Comparison of ENCODE assay signal across 31 mouse cellular contexts in the genomic region with DNA sequence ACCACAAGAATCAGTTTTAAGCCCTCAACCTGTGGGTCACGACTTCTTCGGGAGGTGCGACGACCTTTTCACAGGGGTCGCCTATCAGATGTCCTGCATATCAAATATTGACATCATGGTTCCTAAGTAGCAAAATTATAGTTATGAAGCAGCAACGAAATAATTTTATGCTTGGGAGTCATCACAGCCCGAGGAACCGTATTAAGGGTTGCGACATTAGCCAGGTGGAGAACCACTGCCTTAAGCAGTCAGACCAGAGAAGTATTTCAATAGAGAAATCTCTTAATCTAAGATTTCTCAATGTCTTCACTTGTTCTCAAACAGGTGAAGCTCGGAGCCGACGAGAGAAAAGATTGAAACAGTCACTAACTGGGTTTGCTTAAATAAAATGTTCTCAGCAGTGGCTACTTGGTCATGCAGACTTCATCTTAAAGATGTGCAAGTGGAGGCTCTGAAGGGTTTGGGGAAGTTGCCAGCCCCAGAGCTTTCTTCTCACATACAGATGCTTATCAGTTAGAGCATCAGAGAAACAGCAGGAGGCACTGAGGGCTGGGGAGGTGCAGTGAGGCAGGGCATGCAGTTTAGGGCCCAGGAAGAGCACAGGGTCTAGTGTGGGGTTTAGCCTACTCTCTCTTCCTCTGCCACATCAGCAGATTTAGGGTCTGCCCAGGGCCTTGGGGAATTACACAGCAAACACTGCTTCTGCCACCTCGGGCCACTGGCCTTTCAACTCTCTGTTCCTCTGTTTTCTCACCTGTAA.
DNase-seq lines count a peak whose midpoint lies in the region; ATAC-seq lines count a peak whose summit lies in the region.
"Had no signal": no experiment of that assay in that cellular context is flagged by ENCODE, and none has a peak within 500 bp of the region (broad histone marks: within the 10 kb centered on the region; RNA-seq: fewer than 3 reads in every experiment).

No protein-coding gene starts in this region.

- no peak overlapping the region for H3K27ac ChIP-seq in neural tube, embryonic 15.5 days (replicated peaks)
- H3K27ac ChIP-seq: embryonic facial prominence, embryonic 10.5 days; embryonic facial prominence, embryonic 15.5 days; forebrain, embryonic 13.5 days; hindbrain, embryonic 12.5 days; hindbrain, postnatal 0 days; intestine, embryonic 15.5 days; kidney, postnatal 0 days; liver, embryonic 14.5 days; midbrain, embryonic 10.5 days; neural tube, embryonic 12.5 days; stomach, postnatal 0 days had no signal

- no peak for ATAC-seq in neural tube, embryonic 15.5 days (ENCODE audit: low FRiP score)
- ATAC-seq: forebrain, embryonic 13.5 days; hindbrain, postnatal 0 days; intestine, embryonic 15.5 days had no signal

- H3K9ac ChIP-seq in neural tube, embryonic 15.5 days (replicated peaks), result no peak overlapping the region
- H3K9ac ChIP-seq: embryonic facial prominence, embryonic 15.5 days; forebrain, embryonic 13.5 days; hindbrain, embryonic 12.5 days; intestine, embryonic 15.5 days; liver, embryonic 14.5 days; neural tube, embryonic 12.5 days had no signal

- H3K4me2 ChIP-seq in neural tube, embryonic 15.5 days, result no peak overlapping the region
- H3K4me2 ChIP-seq: embryonic facial prominence, embryonic 15.5 days; forebrain, embryonic 13.5 days; hindbrain, embryonic 12.5 days; intestine, embryonic 15.5 days; neural tube, embryonic 12.5 days had no signal

- H3K27me3 ChIP-seq in neural tube, embryonic 15.5 days (replicated peaks), result no peaks in the 10 kb centered on the region
- H3K27me3 ChIP-seq: embryonic facial prominence, embryonic 15.5 days; hindbrain, embryonic 12.5 days; intestine, embryonic 15.5 days; neural tube, embryonic 12.5 days had no signal

- H3K36me3 ChIP-seq in neural tube, embryonic 15.5 days, result no peaks in the 10 kb centered on the region
- H3K36me3 ChIP-seq: embryonic facial prominence, embryonic 10.5 days; embryonic facial prominence, embryonic 15.5 days; hindbrain, embryonic 12.5 days; intestine, embryonic 15.5 days; midbrain, embryonic 10.5 days; neural tube, embryonic 12.5 days had no signal

- no peaks in the 10 kb centered on the region for H3K9me3 ChIP-seq in neural tube, embryonic 15.5 days (replicated peaks)
- H3K9me3 ChIP-seq: embryonic facial prominence, embryonic 15.5 days; forebrain, embryonic 13.5 days; hindbrain, embryonic 12.5 days; intestine, embryonic 15.5 days; midbrain, embryonic 10.5 days; neural tube, embryonic 12.5 days had no signal

- 90% methylated on average over 13 of the region's 13 CpGs for WGBS in neural tube, embryonic 15.5 days

- DNase-seq in spleen, postnatal 36 days (ENCODE audit: low spot score in 2 of 2), result peak; percentile 28 to 45
- DNase-seq in spleen, adult 18-20 months, result no peak
- DNase-seq in gonadal fat pad, adult 2 months (ENCODE audit: low read depth), result peak; percentile 42
- peak; percentile 14 to 26 for DNase-seq in thymus, postnatal 10 days (ENCODE audit: low spot score in 2 of 2)
- no peak for DNase-seq in cerebellum, postnatal 4 days (ENCODE audit: low spot score in 2 of 2)
- no peak for DNase-seq in left cerebral cortex, adult 9 months (ENCODE audit: low spot score in 2 of 2)
- DNase-seq: adrenal gland, postnatal 25 days; cerebellum, adult 18-20 months; cerebellum, postnatal 14 days; gastrocnemius, postnatal 10 days; heart, adult 18-20 months; heart, postnatal 36 days; kidney, adult 2 months; kidney, postnatal 4 days; liver; lung, adult 2 months; lung, postnatal 14 days; right cerebral cortex, postnatal 14 days had no signal

- no peak overlapping the region for H3K4me3 ChIP-seq in neural tube, embryonic 15.5 days (replicated peaks)
- H3K4me3 ChIP-seq: embryonic facial prominence, embryonic 10.5 days; embryonic facial prominence, embryonic 15.5 days; forebrain, embryonic 13.5 days; hindbrain, embryonic 12.5 days; intestine, embryonic 15.5 days; midbrain, embryonic 10.5 days; myocyte; neural tube, embryonic 12.5 days had no signal

- H3K4me1 ChIP-seq in neural tube, embryonic 15.5 days, result peaks cover 8% of the 10 kb centered on the region
- H3K4me1 ChIP-seq: embryonic facial prominence, embryonic 15.5 days; neural tube, embryonic 12.5 days had no signal

Comparison
In these comparisons a context has a peak if more than half of its experiments do, and no peak if none do; other contexts are left out.
1. DNase-seq: peak in spleen, postnatal 36 days (2 of 2), gonadal fat pad, adult 2 months (single experiment) and thymus, postnatal 10 days (2 of 2); none in spleen, adult 18-20 months (0 of 2), cerebellum, postnatal 4 days (0 of 2) and left cerebral cortex, adult 9 months (0 of 2).